Comparison of ENCODE assay signal across 12 mouse cellular contexts in genomic region chr9:56554096-56554495, GRCm38 (mm10).
A peak's percentile ranks its signal among the peaks of the same experiment; 100 is the strongest.
DNase-seq lines count a peak whose midpoint lies in the region; ATAC-seq and TF ChIP-seq lines count a peak whose summit lies in the region.
"Had no signal": no experiment of that assay in that cellular context is flagged by ENCODE, and none has a peak within 500 bp of the region (broad histone marks: within the 10 kb centered on the region; RNA-seq: fewer than 3 reads in every experiment).

No protein-coding gene starts in this region.

- peak overlapping the region; percentile 65 for H3K27ac ChIP-seq in hindbrain, embryonic 14.5 days
- no peak overlapping the region for H3K27ac ChIP-seq in gastrocnemius, adult 2 months
- H3K27ac ChIP-seq in intestine, embryonic 15.5 days = no peak overlapping the region
- H3K27ac ChIP-seq in liver, embryonic 12.5 days = no peak overlapping the region
- H3K27ac ChIP-seq: forebrain, embryonic 15.5 days had no signal

- DNase-seq in adrenal gland, postnatal 14 days = peak; percentile 24
- no peak for DNase-seq in adrenal gland, adult 2 months
- DNase-seq in 3T3-L1 (ENCODE audit: low read depth, low spot score) = peak; percentile 10
- peak; percentile 66 for DNase-seq in cerebellum, adult 9-10 months
- no peak for DNase-seq in hindbrain, embryonic 14.5 days (ENCODE audit: low spot score)
- no peak for DNase-seq in gastrocnemius, adult 2 months
- DNase-seq: adrenal gland, adult 8-10 months; kidney, postnatal 14 days; right cerebral cortex, postnatal 25 days had no signal

- no peaks in the 10 kb centered on the region for H3K36me3 ChIP-seq in hindbrain, embryonic 14.5 days (replicated peaks; ENCODE audit: control insufficient read depth, insufficient read depth)
- no peaks in the 10 kb centered on the region for H3K36me3 ChIP-seq in intestine, embryonic 15.5 days
- no peaks in the 10 kb centered on the region for H3K36me3 ChIP-seq in liver, embryonic 12.5 days
- H3K36me3 ChIP-seq: forebrain, embryonic 15.5 days had no signal

- no peak for TF ChIP-seq CTCF in gastrocnemius, adult 2 months (IDR thresholded peaks at IDR 0.05)

- H3K9me3 ChIP-seq in hindbrain, embryonic 14.5 days (ENCODE audit: control insufficient read depth, low read length) = no peaks in the 10 kb centered on the region
- no peaks in the 10 kb centered on the region for H3K9me3 ChIP-seq in intestine, embryonic 15.5 days
- H3K9me3 ChIP-seq in liver, embryonic 12.5 days (replicated peaks) = no peaks in the 10 kb centered on the region
- H3K9me3 ChIP-seq: forebrain, embryonic 15.5 days had no signal

- 59% methylated on average over 6 of the region's 6 CpGs for WGBS in hindbrain, embryonic 14.5 days
- 37% methylated on average over 6 of the region's 6 CpGs for WGBS in intestine, embryonic 15.5 days
- 66% methylated on average over 6 of the region's 6 CpGs for WGBS in liver, embryonic 12.5 days (ENCODE audit: insufficient replicate concordance)

- H3K9ac ChIP-seq in hindbrain, embryonic 14.5 days = no peak overlapping the region
- no peak overlapping the region for H3K9ac ChIP-seq in intestine, embryonic 15.5 days
- no peak overlapping the region for H3K9ac ChIP-seq in liver, embryonic 12.5 days
- H3K9ac ChIP-seq: forebrain, embryonic 15.5 days had no signal

- no peak overlapping the region for H3K4me2 ChIP-seq in hindbrain, embryonic 14.5 days (replicated peaks)
- H3K4me2 ChIP-seq in intestine, embryonic 15.5 days (replicated peaks) = no peak overlapping the region
- H3K4me2 ChIP-seq in liver, embryonic 12.5 days = no peak overlapping the region
- H3K4me2 ChIP-seq: forebrain, embryonic 15.5 days had no signal

- intact Hi-C loops in gastrocnemius, adult 2 months (cut with DNase I) = loop anchor here (5.0 kb wide), 1 partner anchor 437 kb away; no protein-coding TSS in a partner anchor

- ATAC-seq in hindbrain, embryonic 14.5 days (ENCODE audit: low FRiP score) = no peak
- ATAC-seq in intestine, embryonic 15.5 days = no peak
- ATAC-seq in liver, embryonic 12.5 days = no peak
- ATAC-seq: forebrain, embryonic 15.5 days had no signal

- no peaks in the 10 kb centered on the region for H3K27me3 ChIP-seq in hindbrain, embryonic 14.5 days (ENCODE audit: control insufficient read depth, insufficient read depth, low read length)
- H3K27me3 ChIP-seq in intestine, embryonic 15.5 days (replicated peaks) = no peaks in the 10 kb centered on the region
- no peaks in the 10 kb centered on the region for H3K27me3 ChIP-seq in liver, embryonic 12.5 days (replicated peaks)
- H3K27me3 ChIP-seq: forebrain, embryonic 15.5 days had no signal

- peaks cover 18% of the 10 kb centered on the region for H3K4me1 ChIP-seq in hindbrain, embryonic 14.5 days (replicated peaks; ENCODE audit: control insufficient read depth, insufficient read depth, low read length)
- H3K4me1 ChIP-seq in intestine, embryonic 15.5 days (replicated peaks) = peaks cover 2% of the 10 kb centered on the region; the same call in 1 of the 2 replicates
- peaks cover 14% of the 10 kb centered on the region for H3K4me1 ChIP-seq in liver, embryonic 12.5 days

- no peak overlapping the region for H3K4me3 ChIP-seq in hindbrain, embryonic 14.5 days (replicated peaks; ENCODE audit: low read length)
- no peak overlapping the region for H3K4me3 ChIP-seq in gastrocnemius, adult 2 months
- H3K4me3 ChIP-seq in intestine, embryonic 15.5 days (replicated peaks) = no peak overlapping the region
- no peak overlapping the region for H3K4me3 ChIP-seq in liver, embryonic 12.5 days
- H3K4me3 ChIP-seq: forebrain, embryonic 15.5 days had no signal

Comparison
In these comparisons a context has a peak if more than half of its experiments do, and no peak if none do; other contexts are left out.
1. DNase-seq: peak in adrenal gland, postnatal 14 days (single experiment), 3T3-L1 (single experiment) and cerebellum, adult 9-10 months (single experiment); none in adrenal gland, adult 2 months (single experiment), hindbrain, embryonic 14.5 days (single experiment) and gastrocnemius, adult 2 months (single experiment).